Mouse (Mus musculus): ENCODE measurements around the gene Cygb. TPM values are rescaled to one million over a fixed set of nuclear protein-coding genes. Genes with fewer than 3 reads are reported as not detected.

Gene Cygb
- total and polyA plus RNA-seq, 3 experiments, result 2.2 to 8.7 TPM; not detected in 1

DNA sequence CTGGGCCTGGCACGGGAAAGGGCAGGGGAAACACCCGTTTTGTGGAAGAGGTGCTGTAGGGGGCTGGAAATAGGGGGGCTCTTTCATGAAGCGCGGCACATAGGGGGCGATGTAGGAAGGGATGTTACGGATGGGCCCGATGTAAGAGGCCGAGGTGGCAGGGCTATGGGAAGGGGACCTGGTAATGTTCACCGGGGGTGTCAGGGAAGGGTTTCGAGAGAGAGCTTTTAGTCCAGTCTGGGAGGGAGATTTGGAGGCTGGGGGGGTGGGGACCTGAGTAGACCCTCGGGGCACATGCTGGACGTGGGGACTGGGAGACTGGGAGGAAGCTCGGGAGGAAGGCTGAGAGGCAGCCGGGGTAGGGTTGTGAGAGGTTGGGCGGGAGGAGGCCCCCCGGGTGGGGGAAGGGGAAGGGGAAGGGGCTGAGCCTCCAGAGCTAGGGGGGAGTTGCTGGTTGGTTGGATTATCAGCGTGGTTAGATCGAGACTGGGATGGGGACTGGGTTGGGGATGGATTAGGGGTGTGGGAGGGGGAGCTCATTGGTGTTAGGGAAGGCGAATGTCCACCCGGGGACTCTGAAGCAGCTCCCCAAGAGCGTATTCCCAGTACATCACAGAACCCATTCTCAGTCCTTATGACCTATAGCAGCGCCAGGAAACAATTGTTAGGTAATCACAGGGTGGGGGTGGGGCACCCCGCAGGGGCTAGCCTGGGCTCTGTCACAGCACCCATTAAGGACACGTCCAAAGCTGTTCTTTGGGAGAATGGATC lies 26.4 kb upstream of the Cygb start:
- no peak overlapping the region for H3K4me3 ChIP-seq (ENCODE audit: control insufficient read depth in 1 of 2, insufficient read depth in 1 of 2, low read depth in 2 of 2, low read length in 2 of 2)
- TF ChIP-seq POLR2A (IDR thresholded peaks at IDR 0.05; ENCODE audit: control insufficient read depth in 1 of 2, insufficient read depth in 1 of 2, low read depth in 1 of 2, low read length in 2 of 2, poor library complexity in 1 of 2) (no peak), GATA1 (IDR thresholded peaks at IDR 0.05; ENCODE audit: low read depth, low read length) (no peak), BHLHE40 (IDR thresholded peaks at IDR 0.05; ENCODE audit: borderline replicate concordance, low read depth, low read length) (no peak), TAL1 (IDR thresholded peaks at IDR 0.05; ENCODE audit: low read length) (no peak), NRF1 (IDR thresholded peaks at IDR 0.05; ENCODE audit: insufficient read depth, low read depth, low read length, poor library complexity, severe bottlenecking) (no peak), TBP (IDR thresholded peaks at IDR 0.05; ENCODE audit: low read depth, low read length) (no peak), ZC3H11A (IDR thresholded peaks at IDR 0.05; ENCODE audit: low read depth, low read length) (no peak), ELF1 (IDR thresholded peaks at IDR 0.05; ENCODE audit: low read depth, low read length) (no peak), SMC3 (IDR thresholded peaks at IDR 0.05; ENCODE audit: low read depth, low read length) (no peak), JUND (IDR thresholded peaks at IDR 0.05; ENCODE audit: low read depth, low read length) (no peak), UBTF (IDR thresholded peaks at IDR 0.05; ENCODE audit: borderline replicate concordance, insufficient read depth, low read depth, low read length) (no peak), CTCF (IDR thresholded peaks at IDR 0.05 in 2 of 3, conservative IDR thresholded peaks at IDR 0.05 in 1 of 3; ENCODE audit: control insufficient read depth in 1 of 3, insufficient read depth in 1 of 3, low read depth in 2 of 3, low read length in 3 of 3, poor library complexity in 1 of 3, severe bottlenecking in 1 of 3) (no peak), TCF12 (IDR thresholded peaks at IDR 0.05; ENCODE audit: low read depth, low read length) (no peak), POLR2AphosphoS2 (IDR thresholded peaks at IDR 0.05; ENCODE audit: low read length) (no peak)
- H3K27me3 ChIP-seq (ENCODE audit: control insufficient read depth in 1 of 2, insufficient read depth in 2 of 2, low read length in 2 of 2), result no peaks in the 10 kb centered on the region
- no peak for DNase-seq (ENCODE audit: low read depth, low spot score)
- H3K9ac ChIP-seq (ENCODE audit: control insufficient read depth, low read depth, low read length, poor library complexity, severe bottlenecking), result no peak overlapping the region
- H3K9me3 ChIP-seq (replicated peaks; ENCODE audit: insufficient read depth, low read length), result no peaks in the 10 kb centered on the region
- H3K27ac ChIP-seq (ENCODE audit: control insufficient read depth, low read depth, low read length), result no peak overlapping the region
- H3K36me3 ChIP-seq (ENCODE audit: control insufficient read depth in 1 of 2, insufficient read depth in 2 of 2, low read length in 2 of 2), result no peaks in the 10 kb centered on the region; a peak in 1 of 4 replicates
- H3K79me2 ChIP-seq (ENCODE audit: control insufficient read depth, insufficient read depth, low read length, poor library complexity), result no peaks in the 10 kb centered on the region; the same call in 1 of the 2 replicates
- H3K4me1 ChIP-seq (ENCODE audit: control insufficient read depth in 1 of 2, insufficient read depth in 2 of 2, low read length in 2 of 2), result no peaks in the 10 kb centered on the region

DNA sequence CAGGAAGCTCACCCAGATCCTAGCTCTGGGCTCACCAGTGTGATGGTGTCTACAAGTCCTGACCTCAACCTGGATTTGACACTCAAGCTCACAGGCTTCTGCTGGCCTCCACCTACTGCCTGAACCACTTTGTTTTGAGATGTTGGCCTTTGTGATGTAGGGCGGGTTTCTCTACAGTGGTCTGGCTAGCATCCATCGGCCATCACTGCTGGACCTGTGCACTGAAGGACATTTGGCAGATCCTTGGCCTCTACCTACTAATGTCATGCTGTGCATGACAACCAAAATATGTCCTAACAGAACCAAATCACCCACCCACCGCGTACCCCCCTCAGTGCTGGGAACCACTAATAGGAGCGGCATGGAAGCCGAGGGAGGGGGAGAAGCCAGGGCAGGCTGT lies 25.0 kb upstream of the Cygb start:
- peaks cover 4 to 11% of the 10 kb centered on the region in 2 experiments; a peak in 3 of 4 replicates for H3K36me3 ChIP-seq (ENCODE audit: control insufficient read depth in 1 of 2, insufficient read depth in 2 of 2, low read length in 2 of 2)

More for the DNA sequence above, 25.0 kb upstream of the Cygb start:
- no peak overlapping the region for H3K4me3 ChIP-seq (ENCODE audit: control insufficient read depth in 1 of 2, insufficient read depth in 1 of 2, low read depth in 2 of 2, low read length in 2 of 2)
- H3K9ac ChIP-seq (ENCODE audit: control insufficient read depth, low read depth, low read length, poor library complexity, severe bottlenecking), result no peak overlapping the region
- H3K9me3 ChIP-seq (replicated peaks; ENCODE audit: insufficient read depth, low read length), result no peaks in the 10 kb centered on the region
- peaks cover 0 to 3% of the 10 kb centered on the region in 2 experiments; a peak in 2 of 4 replicates for H3K4me1 ChIP-seq (ENCODE audit: control insufficient read depth in 1 of 2, insufficient read depth in 2 of 2, low read length in 2 of 2)
- H3K27me3 ChIP-seq (ENCODE audit: control insufficient read depth in 1 of 2, insufficient read depth in 2 of 2, low read length in 2 of 2), result no peaks in the 10 kb centered on the region
- H3K27ac ChIP-seq (ENCODE audit: control insufficient read depth, low read depth, low read length), result no peak overlapping the region
- no peak for DNase-seq (ENCODE audit: low read depth, low spot score)
- TF ChIP-seq MYB (IDR thresholded peaks at IDR 0.05; ENCODE audit: low read depth, low read length) (no peak), USF2 (IDR thresholded peaks at IDR 0.05; ENCODE audit: borderline replicate concordance in 1 of 2, insufficient read depth in 1 of 2, low read depth in 1 of 2, low read length in 2 of 2) (no peak), ZMIZ1 (IDR thresholded peaks at IDR 0.05; ENCODE audit: low read depth, low read length) (0 out of 2 replicates have a peak, but pooled peaks have one; percentile 21), POLR2AphosphoS2 (IDR thresholded peaks at IDR 0.05; ENCODE audit: low read length) (peak; percentile 23; the same call in 1 of the 2 replicates), MAX (IDR thresholded peaks at IDR 0.05; ENCODE audit: low read length) (no peak), TCF12 (IDR thresholded peaks at IDR 0.05; ENCODE audit: low read depth, low read length) (no peak)
- peaks cover 8% of the 10 kb centered on the region for H3K79me2 ChIP-seq (ENCODE audit: control insufficient read depth, insufficient read depth, low read length, poor library complexity)
